Mouse (Mus musculus) cerebellum, adult 2 months (tissue): ENCODE measurements around the gene Usb1. TPM values are rescaled to one million over a fixed set of nuclear protein-coding genes. Genes with fewer than 3 reads are reported as not detected.

Experiments used
- DNase-seq, 2 experiments: peaks; one replicate each; pipeline ENCODE4 v3.0.0; 2021
- H3K27ac ChIP-seq: fragments of 200-500 bp; 2 replicates; pipeline ENCODE4 v1.5.1; 2012; ENCODE audit warnings: low read length, control low read depth, inconsistent platforms; ENCODE audit not compliant: insufficient read depth
- H3K27me3 ChIP-seq: fragments of 200-500 bp; 2 replicates; pipeline ENCODE4 v1.6.1; 2012; ENCODE audit warnings: inconsistent platforms, mild to moderate bottlenecking, low read length, moderate library complexity; ENCODE audit not compliant: control insufficient read depth, insufficient read depth
- H3K4me1 ChIP-seq: fragments of 200-500 bp; 2 replicates; pipeline ENCODE4 v1.6.1; 2011; ENCODE audit warnings: low read length; ENCODE audit not compliant: control insufficient read depth, insufficient read depth
- H3K4me3 ChIP-seq: fragments of 200-500 bp; replicated peaks from 2 replicates; pipeline ENCODE3; 2011; ENCODE audit warnings: mild to moderate bottlenecking, low read depth, low read length, control low read depth; ENCODE audit not compliant: insufficient read depth
- CTCF ChIP-seq: fragments of 200-500 bp; IDR thresholded peaks from 2 replicates; pipeline ENCODE4 v1.5.1; 2011; ENCODE audit warnings: low read depth, mild to moderate bottlenecking, control low read depth, low read length, moderate library complexity, borderline replicate concordance; ENCODE audit not compliant: insufficient read depth
- POLR2A ChIP-seq: fragments of 200-500 bp; IDR thresholded peaks from 2 replicates; pipeline ENCODE4 v1.6.1; 2011; ENCODE audit warnings: low read length, control low read depth, borderline replicate concordance; ENCODE audit not compliant: insufficient read depth
- WGBS: fragments of 180-500 bp; shearing (Covaris S2); methylation state at CpG from one replicate; pipeline ENCODE4 v1.1.7; 2018; 5-methylcytosine and 5-hydroxymethylcytosine counted together
- polyA plus RNA-seq: library from polyadenylated mRNA; depleted of rRNA; stranded (reverse); fragments of >200 nt; gene quantifications from 2 replicates; pipeline ENCODE4 v1.2.3, GENCODE M21; 2012

Usb1 gene
- polyA plus RNA-seq, 1 experiment, result 12.4 TPM

DNA sequence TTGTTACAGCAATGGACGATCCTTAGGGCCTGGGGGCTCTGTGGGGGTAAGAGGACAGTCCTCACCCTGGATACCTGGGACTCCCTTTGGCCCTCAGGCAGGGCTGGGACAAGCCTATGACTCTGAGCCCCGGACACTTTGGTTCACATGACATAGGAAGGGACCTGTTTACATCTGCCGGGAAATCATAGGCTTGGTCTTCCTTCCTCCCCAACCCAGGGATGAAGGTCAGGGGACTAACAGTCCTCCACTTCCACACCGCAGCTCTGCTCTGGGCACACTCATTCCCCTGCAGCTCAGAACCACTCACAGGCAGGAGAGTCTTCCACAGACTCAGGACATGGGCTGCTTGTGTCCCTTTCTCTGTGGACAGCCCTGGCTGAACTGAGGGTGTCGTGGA lies 5.3 kb upstream of the Usb1 start:
- DNase-seq, result no peak
- Histone ChIP-seq H3K27ac (no peak overlapping the region), H3K27me3 (no peaks in the 10 kb centered on the region), H3K4me3 (no peak overlapping the region), H3K4me1 (peaks cover 4% of the 10 kb centered on the region)
- 88% methylated on average over 5 of the region's 5 CpGs for WGBS
- TF ChIP-seq CTCF (no peak), POLR2A (no peak)

DNA sequence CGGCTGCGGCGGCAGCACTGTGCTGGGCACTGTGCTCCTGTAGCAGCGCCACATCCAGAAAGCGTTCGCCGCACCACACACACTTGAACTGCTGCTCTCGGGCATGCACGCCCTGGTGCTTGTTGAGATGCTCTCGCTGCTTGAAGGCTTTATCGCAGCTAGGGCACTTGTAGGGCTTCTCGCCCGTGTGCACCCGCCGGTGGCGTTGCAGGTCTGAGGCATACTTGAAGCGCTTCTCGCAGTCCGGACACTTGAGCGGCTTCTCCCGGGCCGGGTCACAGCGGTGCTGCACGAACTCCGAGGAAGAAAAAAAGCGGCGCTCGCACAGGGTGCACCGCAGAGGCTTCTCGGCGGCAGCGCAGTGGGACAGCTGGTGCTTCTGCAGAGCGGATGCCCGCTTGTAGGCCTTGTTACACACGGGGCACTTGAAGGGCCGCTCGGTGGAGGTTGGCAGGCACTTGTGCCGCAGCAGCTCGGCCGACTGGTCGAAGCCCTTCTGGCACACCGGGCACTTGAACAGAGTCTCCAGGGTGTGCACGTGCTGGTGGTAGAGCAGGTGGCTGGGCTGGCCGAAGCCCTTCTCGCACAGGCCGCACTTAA lies 4.1 kb upstream of the Usb1 start:
- H3K27ac ChIP-seq, result no peak overlapping the region
- H3K4me3 ChIP-seq, result no peak overlapping the region
- H3K4me1 ChIP-seq, result peaks cover 4% of the 10 kb centered on the region
- no peaks in the 10 kb centered on the region for H3K27me3 ChIP-seq
- DNase-seq, result peak in 1 of 2 experiments; percentile 18
- 84% methylated on average over 46 of the region's 46 CpGs for WGBS
- TF ChIP-seq CTCF (no peak), POLR2A (no peak)

DNA sequence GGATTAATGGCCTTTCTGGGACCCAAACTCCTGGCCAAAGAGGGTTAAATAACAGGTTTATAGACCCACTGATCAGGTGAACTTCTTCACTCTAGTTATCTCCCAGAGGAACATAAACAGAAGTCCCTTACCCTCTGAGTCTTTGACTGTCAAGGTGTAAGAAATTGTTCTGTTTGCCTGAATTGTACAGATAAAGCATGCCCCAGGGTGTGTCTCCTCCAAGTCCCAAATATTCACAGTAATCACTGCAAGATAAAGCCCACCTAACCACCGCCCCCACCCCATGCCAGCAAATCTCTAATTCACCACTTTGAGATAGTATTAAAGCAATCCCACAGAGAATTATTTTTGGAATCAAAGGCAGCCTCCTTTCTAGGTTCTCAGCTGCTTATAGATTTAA lies 1.7 kb upstream of the Usb1 start:
- DNase-seq, result no peak
- TF ChIP-seq CTCF (no peak), POLR2A (no peak)
- no peaks in the 10 kb centered on the region for H3K27me3 ChIP-seq
- WGBS, result 70% methylated on average over 1 of the region's 1 CpGs
- H3K27ac ChIP-seq, result no peak overlapping the region
- no peaks in the 10 kb centered on the region; the same call in none of the 2 replicates for H3K4me1 ChIP-seq
- H3K4me3 ChIP-seq, result no peak overlapping the region

DNA sequence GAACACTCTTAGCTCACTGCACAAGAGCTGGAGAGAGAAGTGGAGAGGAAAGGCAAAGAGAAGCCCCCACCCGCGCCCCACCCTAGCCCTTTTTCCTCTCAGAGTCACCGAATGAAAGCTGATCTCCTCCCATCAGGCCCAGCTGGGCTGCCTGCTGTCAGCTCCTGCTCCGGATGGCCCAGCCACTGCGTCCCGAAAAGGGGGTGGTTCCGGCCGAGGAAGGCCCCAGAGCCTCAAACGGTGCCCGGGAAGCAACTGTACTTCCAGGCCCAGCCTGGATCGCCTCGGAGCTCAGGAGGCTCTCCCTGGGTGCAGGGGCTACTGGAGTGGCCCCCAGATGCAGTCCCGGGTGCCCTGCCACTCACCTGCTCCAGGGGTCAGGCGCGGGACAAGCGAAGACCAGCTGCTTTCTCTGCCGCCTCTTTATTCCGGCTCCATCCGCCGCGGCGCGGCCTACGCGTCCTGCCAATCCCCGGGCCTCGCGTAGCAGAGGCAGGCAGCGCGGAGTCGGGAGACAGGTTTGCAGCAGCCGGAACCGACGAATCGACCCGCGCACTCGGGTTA lies 846 bp upstream of the Usb1 start:
- Histone ChIP-seq H3K4me3 (peak overlapping the region; percentile 88), H3K4me1 (no peaks in the 10 kb centered on the region; the same call in none of the 2 replicates), H3K27ac (peak overlapping the region; percentile 65), H3K27me3 (no peaks in the 10 kb centered on the region)
- under 1% methylated on average over 38 of the region's 38 CpGs for WGBS
- TF ChIP-seq CTCF, result no peak
- TF ChIP-seq POLR2A, result no peak
- DNase-seq, result no peak

DNA sequence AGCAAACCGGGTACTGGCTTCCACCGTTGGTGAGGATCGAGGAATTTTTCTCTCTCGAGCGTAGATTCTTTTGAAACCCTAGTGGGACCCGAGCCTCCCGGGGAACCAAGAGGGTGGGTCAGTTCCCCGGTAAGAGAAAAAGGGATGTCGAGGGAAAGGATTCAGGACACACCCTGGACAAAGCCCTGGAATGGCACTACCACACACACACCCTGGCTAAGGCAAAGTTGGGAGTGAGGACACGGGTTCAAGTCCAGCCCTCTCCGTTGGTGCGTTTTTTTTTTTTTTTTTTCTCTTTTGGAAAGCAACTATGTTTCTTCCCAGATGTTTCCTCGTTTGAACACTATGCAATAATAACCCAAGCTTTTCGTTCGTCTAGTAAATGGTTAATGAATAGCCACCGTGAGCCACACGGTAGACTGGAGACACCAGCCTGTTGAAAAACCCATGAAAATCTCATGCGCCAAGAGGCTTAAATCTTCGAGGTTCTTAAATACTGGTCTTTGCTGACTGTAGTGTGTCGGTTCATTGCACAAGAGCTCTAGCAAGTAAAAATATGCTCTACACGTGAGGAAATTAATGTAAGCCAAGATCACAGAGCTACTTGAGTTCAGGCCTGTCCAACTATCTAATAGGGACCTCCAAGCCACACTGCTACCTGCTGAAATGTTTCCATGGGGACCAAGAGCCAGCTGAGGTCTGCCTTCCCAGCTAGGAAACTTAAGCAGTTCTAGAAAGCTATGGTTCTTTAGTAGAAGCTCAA lies 534 bp downstream of the Usb1 start:
- peak overlapping the region; percentile 17 for H3K27ac ChIP-seq
- WGBS, result 22% methylated on average over 21 of the region's 21 CpGs
- no peaks in the 10 kb centered on the region for H3K27me3 ChIP-seq
- H3K4me1 ChIP-seq, result no peaks in the 10 kb centered on the region; the same call in 1 of the 2 replicates
- DNase-seq, result no peak
- H3K4me3 ChIP-seq, result peak overlapping the region; percentile 88
- TF ChIP-seq CTCF (no peak), POLR2A (no peak)

DNA sequence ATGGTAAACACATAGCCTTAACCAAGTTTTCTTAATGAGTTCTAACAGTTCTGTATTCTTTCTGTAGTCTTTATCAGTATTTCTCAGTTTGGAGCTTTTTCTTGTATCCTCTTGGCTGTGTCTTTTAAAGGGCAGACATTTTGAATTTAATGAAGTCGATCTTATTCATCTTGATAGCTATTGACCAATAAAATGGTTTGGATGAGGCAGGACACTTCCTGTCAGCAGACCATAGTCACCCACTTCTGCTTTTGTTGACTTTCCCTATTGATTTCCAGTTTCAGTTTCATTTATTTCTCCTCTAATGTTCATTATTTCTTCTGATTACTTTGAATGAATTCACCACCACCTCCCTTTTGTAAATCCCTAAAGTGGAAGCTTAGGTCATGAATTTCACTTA lies 3.6 kb downstream of the Usb1 start:
- 90% methylated on average over 1 of the region's 1 CpGs for WGBS
- DNase-seq, result no peak
- TF ChIP-seq POLR2A (no peak), CTCF (no peak)
- no peaks in the 10 kb centered on the region; the same call in 1 of the 2 replicates for H3K4me1 ChIP-seq
- H3K27ac ChIP-seq, result no peak overlapping the region
- H3K4me3 ChIP-seq, result no peak overlapping the region
- H3K27me3 ChIP-seq, result no peaks in the 10 kb centered on the region

DNA sequence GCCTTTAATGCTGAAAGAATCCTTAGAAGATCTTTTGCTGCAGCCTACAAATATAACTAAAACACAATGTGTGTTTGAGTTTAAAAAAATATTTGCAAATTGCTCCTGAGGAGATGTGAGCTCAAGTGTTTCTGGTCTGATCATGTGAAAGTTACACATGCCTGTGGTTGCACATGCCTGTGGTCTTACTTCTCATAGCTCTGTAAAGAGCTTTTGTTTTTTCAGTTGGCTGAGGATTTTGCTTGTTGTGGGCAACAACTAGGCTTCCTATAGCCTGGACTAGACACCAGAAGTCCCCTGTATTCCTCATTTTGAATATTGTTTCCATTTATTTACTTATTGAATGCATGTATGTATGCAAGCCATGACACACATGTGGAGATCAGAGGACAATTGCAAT lies 4.3 kb downstream of the Usb1 start:
- Histone ChIP-seq H3K4me3 (no peak overlapping the region), H3K27ac (no peak overlapping the region), H3K4me1 (no peaks in the 10 kb centered on the region), H3K27me3 (no peaks in the 10 kb centered on the region)
- DNase-seq, result no peak
- TF ChIP-seq CTCF (no peak), POLR2A (no peak)

DNA sequence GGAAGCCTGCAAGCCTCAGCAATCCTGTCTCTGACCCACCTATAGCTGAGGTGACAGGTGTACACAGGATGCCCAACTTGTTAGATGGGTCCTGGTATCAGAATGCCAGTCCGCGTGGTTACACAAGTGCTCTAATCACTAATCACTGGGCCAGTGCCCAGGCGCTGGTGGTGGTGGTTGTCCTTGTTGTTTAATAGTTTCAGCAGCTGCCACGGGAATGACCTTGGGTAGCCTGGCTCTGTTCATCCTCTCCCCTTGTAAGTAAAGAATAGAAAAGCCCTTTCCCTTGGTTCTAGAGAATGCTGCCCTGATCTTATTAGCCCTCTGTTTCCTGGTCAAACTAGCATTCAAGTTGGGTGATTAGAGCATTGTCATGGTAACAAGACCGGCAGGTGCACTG lies 9.6 kb downstream of the Usb1 start:
- no peaks in the 10 kb centered on the region for H3K4me1 ChIP-seq
- no peak for DNase-seq
- H3K4me3 ChIP-seq, result no peak overlapping the region
- no peak overlapping the region for H3K27ac ChIP-seq
- WGBS, result 70% methylated on average over 5 of the region's 5 CpGs
- TF ChIP-seq CTCF (no peak), POLR2A (no peak)
- H3K27me3 ChIP-seq, result no peaks in the 10 kb centered on the region
